11 mouse cellular contexts compared by ENCODE assay signal in the genomic region with DNA sequence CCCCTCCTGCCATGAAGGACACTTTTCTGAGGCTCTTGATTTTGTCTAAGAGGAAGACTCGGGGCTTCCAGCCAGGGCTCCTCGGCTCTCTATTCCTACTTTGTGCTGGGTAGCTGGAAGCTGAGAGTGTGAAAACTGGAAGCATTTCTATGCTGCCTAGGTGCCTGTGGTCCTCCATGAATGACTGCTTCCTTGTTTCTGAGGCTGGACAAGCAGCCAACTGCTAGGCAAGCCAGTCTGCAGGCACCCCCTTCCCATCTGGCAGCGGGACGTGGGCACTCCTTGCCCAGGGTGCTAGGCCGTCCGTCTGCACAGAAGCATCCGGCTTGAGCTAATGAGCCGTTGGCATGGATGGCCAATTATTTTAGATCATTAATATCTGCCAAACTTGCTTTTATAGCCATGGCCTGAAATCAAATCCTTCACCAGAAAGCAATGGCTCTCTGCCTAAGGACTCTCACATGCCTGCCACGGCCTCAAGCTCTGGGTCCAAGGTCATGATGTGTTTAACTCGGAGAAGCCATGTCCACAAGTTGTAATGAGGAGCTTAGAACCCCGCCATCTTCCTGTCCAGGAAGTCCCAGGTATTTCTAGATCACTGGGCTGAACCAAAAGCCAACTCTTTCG.
DNase-seq lines count a peak whose midpoint lies in the region; ATAC-seq lines count a peak whose summit lies in the region.
"Had no signal": no experiment of that assay in that cellular context is flagged by ENCODE, and none has a peak within 500 bp of the region (broad histone marks: within the 10 kb centered on the region; RNA-seq: fewer than 3 reads in every experiment).

No protein-coding gene starts in this region.

- no peaks in the 10 kb centered on the region for H3K9me3 ChIP-seq in forebrain, embryonic 16.5 days (ENCODE audit: control insufficient read depth, low read length)
- 0 out of 2 replicates have a peak, but pooled peaks cover 6% of the 10 kb centered on the region for H3K9me3 ChIP-seq in forebrain, embryonic 10.5 days
- no peaks in the 10 kb centered on the region for H3K9me3 ChIP-seq in limb, embryonic 15.5 days
- H3K9me3 ChIP-seq: embryonic facial prominence, embryonic 10.5 days; neural tube, embryonic 13.5 days had no signal

- H3K4me1 ChIP-seq in forebrain, embryonic 16.5 days (replicated peaks; ENCODE audit: control insufficient read depth, insufficient read depth, low read length) = peaks cover 8% of the 10 kb centered on the region
- H3K4me1 ChIP-seq in forebrain, embryonic 10.5 days = peaks cover 9% of the 10 kb centered on the region
- peaks cover 16% of the 10 kb centered on the region for H3K4me1 ChIP-seq in limb, embryonic 15.5 days

- peak; percentile 88 for ATAC-seq in forebrain, embryonic 16.5 days
- ATAC-seq in limb, embryonic 15.5 days (ENCODE audit: insufficient number of reproducible peaks, low FRiP score, low TSS enrichment, low read depth) = peak; percentile 72

- H3K9ac ChIP-seq in forebrain, embryonic 16.5 days (replicated peaks; ENCODE audit: low read depth, low read length) = no peak overlapping the region
- no peak overlapping the region for H3K9ac ChIP-seq in limb, embryonic 15.5 days
- H3K9ac ChIP-seq: neural tube, embryonic 13.5 days had no signal

- H3K27ac ChIP-seq in forebrain, embryonic 16.5 days (ENCODE audit: low read length) = no peak overlapping the region
- no peak overlapping the region for H3K27ac ChIP-seq in forebrain, embryonic 10.5 days
- peak overlapping the region; percentile 65 for H3K27ac ChIP-seq in limb, embryonic 15.5 days
- H3K27ac ChIP-seq: embryonic facial prominence, embryonic 10.5 days; neural tube, embryonic 13.5 days had no signal

- 0 out of 2 replicates have a peak, but pooled peaks cover 2% of the 10 kb centered on the region for H3K27me3 ChIP-seq in forebrain, embryonic 16.5 days (replicated peaks; ENCODE audit: control insufficient read depth, insufficient read depth, low read length)
- H3K27me3 ChIP-seq in forebrain, embryonic 10.5 days (ENCODE audit: poor library complexity, severe bottlenecking) = peaks cover 21% of the 10 kb centered on the region
- no peaks in the 10 kb centered on the region for H3K27me3 ChIP-seq in limb, embryonic 15.5 days
- H3K27me3 ChIP-seq: neural tube, embryonic 13.5 days had no signal

- H3K36me3 ChIP-seq in forebrain, embryonic 16.5 days (ENCODE audit: control insufficient read depth, insufficient read depth) = no peaks in the 10 kb centered on the region
- no peaks in the 10 kb centered on the region for H3K36me3 ChIP-seq in forebrain, embryonic 10.5 days (replicated peaks)
- no peaks in the 10 kb centered on the region for H3K36me3 ChIP-seq in limb, embryonic 15.5 days
- H3K36me3 ChIP-seq: embryonic facial prominence, embryonic 10.5 days; neural tube, embryonic 13.5 days had no signal

- no peak overlapping the region for H3K4me3 ChIP-seq in forebrain, embryonic 16.5 days (replicated peaks; ENCODE audit: low read length)
- H3K4me3 ChIP-seq in forebrain, embryonic 10.5 days = no peak overlapping the region
- no peak overlapping the region for H3K4me3 ChIP-seq in limb, embryonic 15.5 days
- H3K4me3 ChIP-seq: embryonic facial prominence, embryonic 10.5 days; neural tube, embryonic 13.5 days had no signal

- DNase-seq in forebrain, embryonic 10.5 days (ENCODE audit: extremely low spot score, low spot score) = no peak
- peak; percentile 78 for DNase-seq in cerebellum, adult 9-10 months
- peak; percentile 79 to 87 for DNase-seq in layer of hippocampus, adult 8-10 months (ENCODE audit: low spot score in 2 of 2)
- DNase-seq in urinary bladder, postnatal 4 days (ENCODE audit: low spot score in 2 of 2) = no peak
- no peak for DNase-seq in lung, adult 18-20 months
- DNase-seq in kidney, postnatal 36 days = no peak
- DNase-seq: adrenal gland, postnatal 25 days had no signal

- no peak overlapping the region for H3K4me2 ChIP-seq in forebrain, embryonic 16.5 days (ENCODE audit: low read length)
- no peak overlapping the region for H3K4me2 ChIP-seq in limb, embryonic 15.5 days
- H3K4me2 ChIP-seq: neural tube, embryonic 13.5 days had no signal

- 65% methylated on average over 12 of the region's 12 CpGs for WGBS in forebrain, embryonic 16.5 days
- WGBS in forebrain, embryonic 10.5 days = 93% methylated on average over 12 of the region's 12 CpGs
- WGBS in limb, embryonic 15.5 days = 68% methylated on average over 12 of the region's 12 CpGs

Comparison
In these comparisons a context has a peak if more than half of its experiments do, and no peak if none do; other contexts are left out.
1. DNase-seq: peak in cerebellum, adult 9-10 months (single experiment) and layer of hippocampus, adult 8-10 months (2 of 2); none in forebrain, embryonic 10.5 days (single experiment), urinary bladder, postnatal 4 days (0 of 2), lung, adult 18-20 months (0 of 2) and kidney, postnatal 36 days (0 of 2).